Comparison of ENCODE assay signal across 9 mouse cellular contexts in the genomic region with DNA sequence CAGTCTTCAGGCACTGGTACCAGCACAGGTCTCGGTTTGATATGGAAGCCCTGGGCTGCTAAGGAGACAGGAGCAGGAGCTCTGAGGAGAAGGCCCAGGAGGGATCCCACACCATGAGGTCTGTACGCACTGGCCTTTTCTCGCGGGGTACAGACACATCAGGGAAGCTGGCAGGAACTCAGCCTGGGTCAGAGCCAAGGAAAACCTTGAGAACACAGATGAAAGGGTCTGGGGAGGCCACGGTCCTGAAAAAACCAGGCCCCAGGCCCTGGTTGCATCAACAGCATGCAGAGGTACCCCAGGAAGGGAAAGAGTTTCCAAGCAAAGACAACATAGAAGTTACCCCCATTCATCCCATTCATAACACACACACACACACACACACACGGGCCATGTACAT.
DNase-seq lines count a peak whose midpoint lies in the region; ATAC-seq and TF ChIP-seq lines count a peak whose summit lies in the region.
"Had no signal": no experiment of that assay in that cellular context is flagged by ENCODE, and none has a peak within 500 bp of the region (broad histone marks: within the 10 kb centered on the region; RNA-seq: fewer than 3 reads in every experiment).

No protein-coding gene starts in this region.

- H3K4me1 ChIP-seq in embryonic facial prominence, embryonic 12.5 days = peaks cover 18% of the 10 kb centered on the region
- peaks cover 13% of the 10 kb centered on the region for H3K4me1 ChIP-seq in hindbrain, embryonic 16.5 days (ENCODE audit: control insufficient read depth, insufficient read depth, low read depth, low read length)

- H3K27ac ChIP-seq in layer of hippocampus, adult 2 months = 0 out of 2 replicates have a peak overlapping the region, but pooled peaks have one; percentile 10
- peak overlapping the region; percentile 80 for H3K27ac ChIP-seq in embryonic facial prominence, embryonic 12.5 days
- no peak overlapping the region for H3K27ac ChIP-seq in hindbrain, embryonic 16.5 days (ENCODE audit: low read depth, low read length)

- H3K9me3 ChIP-seq in embryonic facial prominence, embryonic 12.5 days = no peaks in the 10 kb centered on the region
- no peaks in the 10 kb centered on the region for H3K9me3 ChIP-seq in hindbrain, embryonic 16.5 days (ENCODE audit: control insufficient read depth, low read length)

- H3K4me3 ChIP-seq in layer of hippocampus, adult 2 months = no peak overlapping the region
- no peak overlapping the region for H3K4me3 ChIP-seq in embryonic facial prominence, embryonic 12.5 days
- no peak overlapping the region for H3K4me3 ChIP-seq in hindbrain, embryonic 16.5 days (ENCODE audit: low read length)

- 59% methylated on average over 6 of the region's 6 CpGs for WGBS in embryonic facial prominence, embryonic 12.5 days
- 55% methylated on average over 6 of the region's 6 CpGs for WGBS in hindbrain, embryonic 16.5 days

- no peak overlapping the region for H3K9ac ChIP-seq in embryonic facial prominence, embryonic 12.5 days
- H3K9ac ChIP-seq in hindbrain, embryonic 16.5 days (ENCODE audit: low read depth, low read length) = no peak overlapping the region; the same call in 1 of the 2 replicates

- no peak for TF ChIP-seq CTCF in layer of hippocampus, adult 2 months (conservative IDR thresholded peaks at IDR 0.05)

- H3K36me3 ChIP-seq in embryonic facial prominence, embryonic 12.5 days = no peaks in the 10 kb centered on the region
- no peaks in the 10 kb centered on the region for H3K36me3 ChIP-seq in hindbrain, embryonic 16.5 days (ENCODE audit: control insufficient read depth, insufficient read depth, low read length)

- no peaks in the 10 kb centered on the region for H3K27me3 ChIP-seq in embryonic facial prominence, embryonic 12.5 days
- no peaks in the 10 kb centered on the region for H3K27me3 ChIP-seq in hindbrain, embryonic 16.5 days (replicated peaks; ENCODE audit: control insufficient read depth, insufficient read depth, low read length)

- no peak for ATAC-seq in embryonic facial prominence, embryonic 12.5 days (ENCODE audit: insufficient number of reproducible peaks, insufficient read depth, low FRiP score, low TSS enrichment)
- ATAC-seq in hindbrain, embryonic 16.5 days = peak; percentile 48

- peak overlapping the region; percentile 24; the same call in 1 of the 2 replicates for H3K4me2 ChIP-seq in embryonic facial prominence, embryonic 12.5 days (replicated peaks)
- H3K4me2 ChIP-seq in hindbrain, embryonic 16.5 days (ENCODE audit: low read length) = no peak overlapping the region

- DNase-seq in layer of hippocampus, adult 2 months (ENCODE audit: low spot score in 2 of 2) = no peak
- no peak for DNase-seq in layer of hippocampus, postnatal 10 days (ENCODE audit: low spot score in 2 of 2)
- DNase-seq in adrenal gland, postnatal 14 days = peak; percentile 74
- no peak for DNase-seq in urinary bladder, adult 2 months (ENCODE audit: low spot score)
- no peak for DNase-seq in right cerebral cortex, adult 18-20 months
- no peak for DNase-seq in cerebellum, adult 9-10 months
- DNase-seq: liver had no signal
